Mouse (Mus musculus): ENCODE measurements around the gene Mdga2. TPM values are rescaled to one million over a fixed set of nuclear protein-coding genes. Genes with fewer than 3 reads are reported as not detected.

Gene Mdga2
- polyA plus RNA-seq, 1 experiment, result not detected

DNA sequence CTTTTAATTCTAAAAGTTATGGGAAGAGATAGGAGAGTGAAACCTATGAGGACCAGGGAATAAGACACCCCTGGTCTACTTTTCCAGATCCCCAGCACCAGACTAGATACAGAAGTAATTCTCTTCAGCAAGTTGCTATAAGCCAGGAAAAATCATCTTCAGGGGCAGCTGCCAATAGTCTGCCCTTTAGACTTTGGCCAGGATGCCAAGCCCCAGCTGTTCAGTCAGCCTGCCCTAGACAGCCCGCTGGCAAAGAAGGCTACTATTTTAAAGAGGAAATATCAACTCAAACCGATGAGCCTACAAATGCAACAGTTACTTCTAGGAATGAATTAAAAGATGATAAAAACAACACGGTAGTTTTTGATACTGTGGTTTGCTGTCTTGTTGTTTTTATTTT, 356.1 kb downstream of the Mdga2 start:
- H3K79me2 ChIP-seq (ENCODE audit: control insufficient read depth, insufficient read depth), result no peaks in the 10 kb centered on the region
- TF ChIP-seq E2F4 (IDR thresholded peaks at IDR 0.05; ENCODE audit: insufficient read depth), result no peak
- no peak for TF ChIP-seq MYOD1 (IDR thresholded peaks at IDR 0.05; ENCODE audit: control insufficient read depth in 1 of 3, insufficient read length in 2 of 3, low read depth in 2 of 3)
- no peak for TF ChIP-seq CEBPB (IDR thresholded peaks at IDR 0.05; ENCODE audit: insufficient read depth, poor library complexity, severe bottlenecking)
- TF ChIP-seq MAX (IDR thresholded peaks at IDR 0.05; ENCODE audit: low read depth), result no peak
- TF ChIP-seq TCF12 (IDR thresholded peaks at IDR 0.05; ENCODE audit: insufficient read depth, poor library complexity, severe bottlenecking), result no peak
- TF ChIP-seq USF1 (IDR thresholded peaks at IDR 0.05; ENCODE audit: low read depth), result no peak
- no peak for TF ChIP-seq POLR2A (IDR thresholded peaks at IDR 0.05; ENCODE audit: insufficient read length, low read depth)
- TF ChIP-seq MYOG (IDR thresholded peaks at IDR 0.05; ENCODE audit: control insufficient read depth in 1 of 3, insufficient read depth in 1 of 3, insufficient read length in 2 of 3, low read depth in 2 of 3), result no peak
- TF ChIP-seq SRF (IDR thresholded peaks at IDR 0.05; ENCODE audit: control insufficient read depth, insufficient read length, low read depth), result no peak
- no peak for TF ChIP-seq REST (IDR thresholded peaks at IDR 0.05; ENCODE audit: insufficient read depth, insufficient read length)
- no peak for TF ChIP-seq TCF3 (IDR thresholded peaks at IDR 0.05; ENCODE audit: insufficient read length, low read depth)
- no peak for TF ChIP-seq POLR2AphosphoS2 (IDR thresholded peaks at IDR 0.05; ENCODE audit: insufficient read length, low read depth)
- no peak overlapping the region for H3K4me2 ChIP-seq (ENCODE audit: low read depth)
- H3K4me3 ChIP-seq, result no peak overlapping the region
- no peaks in the 10 kb centered on the region for H3K36me3 ChIP-seq (ENCODE audit: control insufficient read depth, insufficient read depth)
- H3K27me3 ChIP-seq (ENCODE audit: control insufficient read depth, insufficient read depth, insufficient read length), result no peaks in the 10 kb centered on the region
- no peak overlapping the region for H3ac ChIP-seq (ENCODE audit: control insufficient read depth, insufficient read length)

DNA sequence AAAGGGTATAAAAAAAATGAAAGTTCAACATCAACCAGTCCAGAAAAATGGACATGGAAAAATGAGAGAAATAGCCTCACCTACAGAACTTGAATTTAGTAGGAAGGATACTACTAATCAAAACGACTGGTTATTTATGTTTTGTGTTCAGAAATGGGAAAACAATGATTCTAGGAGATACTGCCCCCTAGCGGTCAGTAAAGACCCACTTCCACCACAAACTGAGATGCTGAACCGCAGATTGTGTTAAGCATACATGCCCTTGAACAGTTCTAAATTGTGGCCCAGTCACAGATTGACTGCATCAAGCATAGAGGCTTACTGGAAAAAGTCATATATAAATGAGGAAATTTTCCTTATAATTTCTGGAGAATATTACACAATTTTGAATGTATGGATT, 369.2 kb downstream of the Mdga2 start:
- Histone ChIP-seq H3K27me3 (ENCODE audit: control insufficient read depth, insufficient read depth, insufficient read length) (no peaks in the 10 kb centered on the region), H3K79me2 (ENCODE audit: control insufficient read depth, insufficient read depth) (no peaks in the 10 kb centered on the region), H3K36me3 (ENCODE audit: control insufficient read depth, insufficient read depth) (no peaks in the 10 kb centered on the region), H3K4me3 (no peak overlapping the region), H3ac (ENCODE audit: control insufficient read depth, insufficient read length) (no peak overlapping the region), H3K4me2 (ENCODE audit: low read depth) (no peak overlapping the region)
- TF ChIP-seq USF1 (IDR thresholded peaks at IDR 0.05; ENCODE audit: low read depth) (no peak), E2F4 (IDR thresholded peaks at IDR 0.05; ENCODE audit: insufficient read depth) (no peak), POLR2A (IDR thresholded peaks at IDR 0.05; ENCODE audit: insufficient read length, low read depth) (no peak), POLR2AphosphoS2 (IDR thresholded peaks at IDR 0.05; ENCODE audit: insufficient read length, low read depth) (no peak), TCF3 (IDR thresholded peaks at IDR 0.05; ENCODE audit: insufficient read length, low read depth) (no peak), REST (IDR thresholded peaks at IDR 0.05; ENCODE audit: insufficient read depth, insufficient read length) (no peak), TCF12 (IDR thresholded peaks at IDR 0.05; ENCODE audit: insufficient read depth, poor library complexity, severe bottlenecking) (no peak), MYOG (IDR thresholded peaks at IDR 0.05; ENCODE audit: control insufficient read depth in 1 of 3, insufficient read depth in 1 of 3, insufficient read length in 2 of 3, low read depth in 2 of 3) (no peak), SRF (IDR thresholded peaks at IDR 0.05; ENCODE audit: control insufficient read depth, insufficient read length, low read depth) (no peak), MAX (IDR thresholded peaks at IDR 0.05; ENCODE audit: low read depth) (no peak), CEBPB (IDR thresholded peaks at IDR 0.05; ENCODE audit: insufficient read depth, poor library complexity, severe bottlenecking) (no peak), MYOD1 (IDR thresholded peaks at IDR 0.05; ENCODE audit: control insufficient read depth in 1 of 3, insufficient read length in 2 of 3, low read depth in 2 of 3) (no peak)

DNA sequence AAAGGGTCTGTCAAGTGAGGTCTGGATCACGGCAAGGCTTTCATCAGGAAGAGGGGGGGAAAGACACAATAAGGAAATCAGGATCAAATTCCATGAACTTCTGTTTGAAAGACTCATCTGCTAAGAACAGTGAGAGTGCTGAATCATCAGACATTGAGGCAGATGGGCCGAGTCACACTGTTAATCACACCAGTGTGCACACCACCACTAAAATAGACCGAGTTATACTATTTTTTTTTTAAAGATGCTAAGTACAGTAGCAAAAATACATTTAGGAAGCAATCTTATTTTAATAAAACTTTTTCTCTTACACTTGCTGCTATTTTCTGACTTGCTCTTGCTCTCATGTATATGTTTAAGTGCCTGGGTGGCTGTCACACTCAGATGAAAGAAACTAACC, 382.0 kb downstream of the Mdga2 start:
- Histone ChIP-seq H3ac (ENCODE audit: control insufficient read depth, insufficient read length) (no peak overlapping the region), H3K4me3 (no peak overlapping the region), H3K27me3 (ENCODE audit: control insufficient read depth, insufficient read depth, insufficient read length) (no peaks in the 10 kb centered on the region), H3K36me3 (ENCODE audit: control insufficient read depth, insufficient read depth) (no peaks in the 10 kb centered on the region), H3K4me2 (ENCODE audit: low read depth) (no peak overlapping the region), H3K79me2 (ENCODE audit: control insufficient read depth, insufficient read depth) (no peaks in the 10 kb centered on the region)
- TF ChIP-seq REST (IDR thresholded peaks at IDR 0.05; ENCODE audit: insufficient read depth, insufficient read length), result no peak

DNA sequence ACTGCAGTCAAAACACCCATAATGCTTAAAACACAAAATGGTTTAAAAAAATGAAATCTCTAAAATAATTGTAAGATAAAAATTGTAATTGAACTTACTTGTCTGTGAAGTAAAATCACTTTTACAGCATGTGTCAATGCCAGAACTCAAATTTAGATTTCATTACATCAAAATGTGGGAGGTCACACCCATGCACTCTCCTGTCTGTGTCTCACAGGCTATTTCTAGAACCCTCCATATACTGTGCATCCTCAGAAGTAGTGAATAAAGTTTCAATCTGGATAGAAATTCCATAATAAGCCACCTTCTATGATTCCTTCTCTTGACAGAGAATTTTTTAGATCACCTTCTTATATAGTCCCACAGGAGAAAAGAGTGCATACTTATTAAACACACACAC, 466.7 kb downstream of the Mdga2 start:
- Histone ChIP-seq H3ac (ENCODE audit: control insufficient read depth, insufficient read length) (no peak overlapping the region), H3K27me3 (ENCODE audit: control insufficient read depth, insufficient read depth, insufficient read length) (no peaks in the 10 kb centered on the region), H3K79me2 (ENCODE audit: control insufficient read depth, insufficient read depth) (no peaks in the 10 kb centered on the region), H3K4me3 (no peak overlapping the region), H3K36me3 (ENCODE audit: control insufficient read depth, insufficient read depth) (no peaks in the 10 kb centered on the region), H3K4me2 (ENCODE audit: low read depth) (no peak overlapping the region)
- TF ChIP-seq SRF (IDR thresholded peaks at IDR 0.05; ENCODE audit: control insufficient read depth, insufficient read length, low read depth) (no peak), POLR2A (IDR thresholded peaks at IDR 0.05; ENCODE audit: insufficient read length, low read depth) (no peak), MYOD1 (IDR thresholded peaks at IDR 0.05; ENCODE audit: control insufficient read depth in 1 of 3, insufficient read length in 2 of 3, low read depth in 2 of 3) (no peak), E2F4 (IDR thresholded peaks at IDR 0.05; ENCODE audit: insufficient read depth) (no peak), POLR2AphosphoS2 (IDR thresholded peaks at IDR 0.05; ENCODE audit: insufficient read length, low read depth) (no peak), TCF3 (IDR thresholded peaks at IDR 0.05; ENCODE audit: insufficient read length, low read depth) (no peak), MYOG (IDR thresholded peaks at IDR 0.05; ENCODE audit: control insufficient read depth in 1 of 3, insufficient read depth in 1 of 3, insufficient read length in 2 of 3, low read depth in 2 of 3) (no peak), USF1 (IDR thresholded peaks at IDR 0.05; ENCODE audit: low read depth) (no peak), REST (IDR thresholded peaks at IDR 0.05; ENCODE audit: insufficient read depth, insufficient read length) (no peak), MAX (IDR thresholded peaks at IDR 0.05; ENCODE audit: low read depth) (no peak), TCF12 (IDR thresholded peaks at IDR 0.05; ENCODE audit: insufficient read depth, poor library complexity, severe bottlenecking) (no peak), CEBPB (IDR thresholded peaks at IDR 0.05; ENCODE audit: insufficient read depth, poor library complexity, severe bottlenecking) (no peak)

DNA sequence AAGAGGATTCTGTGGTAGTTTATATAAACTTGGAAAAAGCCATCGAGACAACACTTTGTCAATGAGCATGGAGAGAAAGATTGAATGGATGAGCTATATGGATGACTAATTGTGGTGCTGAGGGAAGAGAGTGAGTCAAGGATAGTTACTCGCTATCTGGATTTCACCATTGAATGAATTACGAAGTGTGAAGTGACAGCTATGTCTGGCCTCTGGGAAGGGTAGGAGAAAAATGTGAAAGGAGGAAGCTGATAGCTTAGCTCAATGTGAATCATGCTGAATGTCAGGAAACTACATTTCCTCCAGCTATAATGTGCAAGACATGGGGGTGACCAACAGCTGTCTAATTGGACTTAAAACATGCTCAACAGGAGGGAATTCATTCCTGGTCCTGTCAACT, 487.8 kb downstream of the Mdga2 start:
- Histone ChIP-seq H3K4me2 (ENCODE audit: low read depth) (no peak overlapping the region), H3K79me2 (ENCODE audit: control insufficient read depth, insufficient read depth) (no peaks in the 10 kb centered on the region), H3ac (ENCODE audit: control insufficient read depth, insufficient read length) (no peak overlapping the region), H3K4me3 (no peak overlapping the region), H3K27me3 (ENCODE audit: control insufficient read depth, insufficient read depth, insufficient read length) (no peaks in the 10 kb centered on the region), H3K36me3 (ENCODE audit: control insufficient read depth, insufficient read depth) (no peaks in the 10 kb centered on the region)
- TF ChIP-seq SRF (IDR thresholded peaks at IDR 0.05; ENCODE audit: control insufficient read depth, insufficient read length, low read depth) (no peak), REST (IDR thresholded peaks at IDR 0.05; ENCODE audit: insufficient read depth, insufficient read length) (no peak), E2F4 (IDR thresholded peaks at IDR 0.05; ENCODE audit: insufficient read depth) (no peak), TCF12 (IDR thresholded peaks at IDR 0.05; ENCODE audit: insufficient read depth, poor library complexity, severe bottlenecking) (no peak)

Data from myocyte (in vitro differentiated cells).